Mouse (Mus musculus): ENCODE measurements at regions not wholly inside any gene's neighbourhood (a gene's known extent, or its start where the extent isn't known, plus 50 kb on each side); places are given as distances from the start of the nearest gene placed in this dataset.

DNA sequence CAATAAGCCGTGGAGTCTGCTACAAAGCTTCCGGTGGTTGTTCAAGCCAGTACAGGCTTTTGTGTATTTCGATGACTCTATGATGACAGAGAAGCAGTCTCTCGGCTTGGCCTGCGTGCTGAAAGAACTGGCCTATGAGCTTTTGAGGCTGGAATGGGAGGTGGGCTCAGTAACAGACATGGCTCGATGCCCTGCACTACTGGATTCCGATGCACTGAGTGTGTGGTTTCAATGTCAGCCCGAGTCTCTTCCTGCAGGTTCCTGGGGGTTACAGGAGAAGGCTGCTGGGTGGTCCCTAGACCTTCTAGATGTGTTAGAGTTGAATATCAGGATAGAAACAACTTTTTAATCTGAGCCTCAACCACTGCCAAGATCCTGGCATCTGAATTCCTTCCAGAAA is 53.2 kb downstream of the Gm815 start:
- Histone ChIP-seq H3K9me3 (no peaks in the 10 kb centered on the region), H3K27ac (no peak overlapping the region), H3K4me2 (no peak overlapping the region), H3K4me1 (no peaks in the 10 kb centered on the region), H3K27me3 (replicated peaks) (no peaks in the 10 kb centered on the region), H3K36me3 (no peaks in the 10 kb centered on the region), H3K4me3 (replicated peaks) (no peak overlapping the region), H3K9ac (no peak overlapping the region)
- no peak for ATAC-seq (ENCODE audit: insufficient read depth, low FRiP score, low read depth)
- 66% methylated on average over 8 of the region's 8 CpGs for WGBS

DNA sequence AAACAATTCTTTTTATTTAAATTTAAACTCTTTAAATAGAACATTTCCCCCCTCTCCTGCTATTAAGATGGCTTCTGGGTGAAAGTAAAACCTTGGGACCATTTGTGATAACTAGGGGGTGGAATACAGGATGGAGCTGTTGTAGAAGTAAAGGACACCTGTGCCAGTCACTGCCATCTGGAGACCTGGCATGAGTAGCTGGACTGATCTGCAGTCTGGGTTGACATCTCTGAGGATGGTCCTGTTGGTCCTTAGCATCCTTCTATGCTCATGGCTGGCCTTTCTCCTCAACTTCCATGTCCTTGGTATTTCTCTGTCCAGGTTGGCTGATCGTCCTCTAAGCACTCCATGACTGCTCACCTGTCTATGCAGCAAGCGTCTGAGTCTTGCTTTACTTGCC is 58.3 kb downstream of the Gm815 start:
- WGBS = 87% methylated on average over 2 of the region's 2 CpGs
- no peak overlapping the region for H3K27ac ChIP-seq
- H3K36me3 ChIP-seq = no peaks in the 10 kb centered on the region
- H3K4me2 ChIP-seq = no peak overlapping the region
- no peak overlapping the region for H3K4me3 ChIP-seq (replicated peaks)
- no peak for ATAC-seq (ENCODE audit: insufficient read depth, low FRiP score, low read depth)
- no peaks in the 10 kb centered on the region for H3K4me1 ChIP-seq
- no peaks in the 10 kb centered on the region for H3K27me3 ChIP-seq (replicated peaks)
- no peak overlapping the region for H3K9ac ChIP-seq
- no peaks in the 10 kb centered on the region for H3K9me3 ChIP-seq

DNA sequence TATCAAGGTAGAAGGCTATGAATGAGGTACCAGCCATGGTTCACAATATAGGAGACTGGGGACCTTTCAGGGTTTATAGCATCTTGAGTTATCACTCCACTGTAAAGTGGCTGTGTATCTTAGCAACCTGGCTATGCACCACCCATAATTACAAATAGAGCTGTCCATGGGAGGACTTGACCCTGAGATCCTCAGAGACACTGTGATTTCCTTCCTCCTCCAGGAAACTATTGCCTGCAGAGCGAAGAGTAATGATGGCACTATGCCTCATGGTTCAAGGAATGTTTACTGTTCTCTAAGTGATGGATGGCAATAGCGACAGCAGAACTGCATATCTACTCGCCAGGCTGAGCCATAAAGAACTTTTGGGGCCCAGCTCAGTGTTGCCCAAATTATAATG is 60.9 kb downstream of the Gm815 start:
- Histone ChIP-seq H3K36me3 (no peaks in the 10 kb centered on the region), H3K4me1 (no peaks in the 10 kb centered on the region), H3K4me2 (no peak overlapping the region), H3K27ac (no peak overlapping the region), H3K9me3 (no peaks in the 10 kb centered on the region), H3K27me3 (replicated peaks) (no peaks in the 10 kb centered on the region), H3K9ac (no peak overlapping the region), H3K4me3 (replicated peaks) (no peak overlapping the region)
- WGBS = 47% methylated on average over 3 of the region's 3 CpGs
- no peak for ATAC-seq (ENCODE audit: insufficient read depth, low FRiP score, low read depth)

DNA sequence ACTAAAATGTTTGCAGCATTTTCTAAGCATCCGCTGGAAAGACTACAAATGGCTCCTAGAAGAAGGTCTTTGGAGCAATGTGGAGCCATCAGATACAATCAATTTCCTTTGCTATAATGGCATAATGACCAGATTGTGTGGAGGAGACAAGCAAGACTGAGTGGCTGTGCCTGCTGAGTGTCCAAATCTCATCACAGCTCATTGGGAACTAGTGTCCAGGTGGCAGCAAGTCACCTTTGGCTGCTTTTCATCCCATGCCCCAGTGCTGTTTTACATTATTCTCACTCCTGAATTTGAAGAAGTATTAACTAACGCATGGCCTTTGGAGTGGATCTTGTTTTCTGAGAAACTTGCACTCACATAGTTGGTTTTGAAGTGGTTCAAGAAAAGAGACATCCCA is 62.8 kb downstream of the Gm815 start:
- no peak overlapping the region for H3K4me2 ChIP-seq
- no peak overlapping the region for H3K9ac ChIP-seq
- no peak overlapping the region for H3K4me3 ChIP-seq (replicated peaks)
- H3K27ac ChIP-seq = no peak overlapping the region
- H3K36me3 ChIP-seq = no peaks in the 10 kb centered on the region
- H3K9me3 ChIP-seq = no peaks in the 10 kb centered on the region
- ATAC-seq (ENCODE audit: insufficient read depth, low FRiP score, low read depth) = no peak
- no peaks in the 10 kb centered on the region for H3K27me3 ChIP-seq (replicated peaks)
- H3K4me1 ChIP-seq = no peaks in the 10 kb centered on the region
- 90% methylated on average over 2 of the region's 2 CpGs for WGBS

DNA sequence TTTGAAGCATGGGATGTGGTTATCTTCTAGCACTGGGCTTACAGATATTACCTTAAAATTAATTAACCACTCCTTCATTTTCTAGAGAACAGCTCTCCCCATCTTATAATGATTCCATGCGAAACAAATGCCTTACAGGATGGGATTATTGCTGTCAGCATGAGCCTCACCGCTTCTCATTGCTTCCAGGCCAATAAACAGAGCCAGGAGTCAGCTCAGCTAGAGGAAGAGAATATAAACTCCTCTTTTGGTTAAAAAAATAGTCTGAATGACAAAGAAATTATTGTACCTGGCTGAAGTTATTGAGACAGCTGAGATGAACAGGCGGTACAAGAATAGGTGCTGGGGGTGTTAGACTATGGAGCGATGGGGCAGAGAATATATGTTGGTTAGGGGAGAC is 63.5 kb downstream of the Gm815 start:
- Histone ChIP-seq H3K4me1 (no peaks in the 10 kb centered on the region), H3K9me3 (no peaks in the 10 kb centered on the region), H3K4me2 (no peak overlapping the region), H3K4me3 (replicated peaks) (no peak overlapping the region), H3K9ac (no peak overlapping the region), H3K27ac (no peak overlapping the region), H3K36me3 (no peaks in the 10 kb centered on the region), H3K27me3 (replicated peaks) (no peaks in the 10 kb centered on the region)
- 87% methylated on average over 4 of the region's 4 CpGs for WGBS
- no peak for ATAC-seq (ENCODE audit: insufficient read depth, low FRiP score, low read depth)

DNA sequence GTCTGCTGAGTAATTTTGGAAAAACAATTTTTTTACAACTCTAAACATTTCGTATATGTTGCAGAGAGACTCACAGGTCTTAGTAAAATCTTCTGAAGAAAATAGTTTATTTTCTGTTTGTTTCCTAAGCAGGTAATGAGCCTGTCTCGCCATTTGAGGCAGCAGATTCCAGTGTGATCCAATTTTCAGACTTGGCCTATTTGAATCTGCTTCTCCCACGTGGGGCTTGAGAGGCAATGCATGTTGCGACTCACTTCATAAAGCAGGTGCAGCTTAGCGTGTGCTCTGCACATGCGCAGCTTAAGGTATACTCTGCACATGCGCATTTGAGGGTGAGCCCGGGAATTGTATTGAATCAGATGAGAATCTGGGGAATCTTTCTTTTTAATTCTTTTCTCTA is 67.7 kb downstream of the Gm815 start:
- Histone ChIP-seq H3K4me2 (no peak overlapping the region), H3K36me3 (no peaks in the 10 kb centered on the region), H3K27me3 (replicated peaks) (no peaks in the 10 kb centered on the region), H3K4me1 (no peaks in the 10 kb centered on the region), H3K27ac (no peak overlapping the region), H3K4me3 (replicated peaks) (no peak overlapping the region), H3K9ac (no peak overlapping the region), H3K9me3 (no peaks in the 10 kb centered on the region)
- no peak for ATAC-seq (ENCODE audit: insufficient read depth, low FRiP score, low read depth)
- WGBS = 83% methylated on average over 8 of the region's 8 CpGs

DNA sequence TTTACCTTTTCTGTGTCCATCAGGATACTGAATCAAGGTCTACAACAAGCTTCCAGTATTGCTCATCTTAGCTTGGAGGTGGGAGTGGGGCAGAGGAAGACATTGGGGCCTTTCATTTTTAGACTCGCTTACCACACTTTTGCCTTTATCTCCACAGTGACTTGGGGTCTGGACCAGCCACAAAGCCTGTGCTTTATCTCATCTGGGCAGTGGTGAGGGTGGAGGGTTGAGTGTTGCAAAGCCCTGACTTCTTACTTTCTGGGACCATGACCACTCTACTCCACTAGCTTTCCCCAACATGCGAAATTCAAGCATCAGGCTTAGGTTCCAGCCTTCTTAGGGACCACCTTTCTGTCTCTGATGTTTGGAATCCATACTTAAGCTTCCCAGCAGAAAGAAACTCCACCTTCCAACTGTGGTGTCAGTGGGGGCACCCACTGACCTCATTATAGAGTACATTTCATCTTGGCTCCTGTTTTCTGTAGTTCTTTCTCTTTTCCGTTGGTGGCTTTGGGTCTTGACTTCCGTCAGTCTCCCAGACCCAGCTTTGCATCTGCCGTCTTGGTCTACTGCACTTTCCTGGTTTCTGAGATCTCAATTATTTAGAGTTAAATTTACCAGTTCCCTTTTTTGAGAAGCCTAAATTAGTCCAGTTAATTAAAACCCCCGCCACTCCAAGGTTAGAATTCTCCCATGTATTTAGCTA is 80.5 kb downstream of the Gm815 start:
- Histone ChIP-seq H3K4me2 (no peak overlapping the region), H3K36me3 (no peaks in the 10 kb centered on the region), H3K9me3 (no peaks in the 10 kb centered on the region), H3K27ac (no peak overlapping the region), H3K4me3 (replicated peaks) (no peak overlapping the region), H3K4me1 (no peaks in the 10 kb centered on the region), H3K9ac (no peak overlapping the region), H3K27me3 (replicated peaks) (no peaks in the 10 kb centered on the region)
- ATAC-seq (ENCODE audit: insufficient read depth, low FRiP score, low read depth) = no peak
- 86% methylated on average over 6 of the region's 6 CpGs for WGBS

DNA sequence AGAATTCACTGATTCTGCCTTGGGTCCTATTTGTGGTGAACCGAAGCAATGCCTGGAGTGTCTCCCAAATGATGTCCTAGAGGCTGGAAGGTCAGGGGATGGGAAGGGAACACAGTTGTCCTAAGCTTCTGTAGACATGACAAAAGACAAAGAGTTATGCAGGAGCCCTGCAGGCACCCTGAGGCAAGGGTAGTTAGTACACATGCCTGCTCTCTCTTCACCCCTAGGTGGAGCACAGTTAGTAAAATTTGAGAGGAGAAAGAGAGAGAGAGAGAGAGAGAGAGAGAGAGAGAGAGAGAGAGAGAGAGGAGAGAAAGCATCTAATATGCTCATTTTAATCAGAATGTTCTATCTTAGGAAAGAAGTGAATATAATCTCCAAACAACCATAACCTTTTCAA is 87.4 kb downstream of the Gm815 start:
- Histone ChIP-seq H3K9me3 (no peaks in the 10 kb centered on the region), H3K4me2 (no peak overlapping the region), H3K27me3 (replicated peaks) (no peaks in the 10 kb centered on the region), H3K27ac (no peak overlapping the region), H3K4me3 (replicated peaks) (no peak overlapping the region), H3K9ac (no peak overlapping the region), H3K4me1 (no peaks in the 10 kb centered on the region), H3K36me3 (no peaks in the 10 kb centered on the region)
- no peak for ATAC-seq (ENCODE audit: insufficient read depth, low FRiP score, low read depth)
- 86% methylated on average over 1 of the region's 1 CpGs for WGBS

DNA sequence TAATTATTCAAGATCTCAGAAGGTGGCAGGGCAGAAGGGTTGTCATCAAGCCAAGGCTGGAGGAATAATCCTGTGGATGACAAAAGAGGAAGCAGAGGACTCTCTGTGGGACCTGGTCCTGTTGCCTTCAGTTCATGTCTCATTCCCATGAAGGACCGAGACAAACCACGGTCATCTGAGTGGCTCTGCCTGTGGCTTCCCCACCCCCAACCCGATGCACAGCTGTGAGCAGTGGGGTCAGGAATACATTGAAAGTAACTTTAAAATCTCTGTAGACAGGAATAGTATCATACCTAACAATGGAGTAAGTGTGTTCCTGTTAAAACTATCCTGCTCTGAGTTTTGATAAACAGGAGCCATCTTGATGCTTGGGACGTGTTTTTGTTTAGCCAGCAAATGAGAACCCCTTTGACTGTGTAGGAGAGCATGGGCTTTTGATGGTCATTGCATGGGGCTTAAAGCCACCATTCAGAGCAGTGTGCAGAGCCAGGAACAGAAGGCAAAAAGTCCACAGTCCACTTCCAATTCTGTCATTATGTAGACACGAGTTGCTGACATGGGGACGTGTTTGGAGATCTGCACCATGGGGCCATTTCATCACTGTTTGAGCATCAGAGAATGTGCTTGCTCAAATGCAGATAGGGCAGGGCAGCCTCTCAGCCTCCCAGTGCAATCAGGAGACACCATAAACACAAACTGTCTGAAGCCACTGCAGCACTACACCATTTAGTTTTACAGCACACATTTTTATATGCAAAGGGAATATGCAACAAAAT is 88.3 kb downstream of the Gm815 start:
- no peak overlapping the region for H3K9ac ChIP-seq
- ATAC-seq (ENCODE audit: insufficient read depth, low FRiP score, low read depth) = no peak
- H3K9me3 ChIP-seq = no peaks in the 10 kb centered on the region
- no peak overlapping the region for H3K4me3 ChIP-seq (replicated peaks)
- no peak overlapping the region for H3K27ac ChIP-seq
- no peaks in the 10 kb centered on the region for H3K4me1 ChIP-seq
- no peaks in the 10 kb centered on the region for H3K36me3 ChIP-seq
- WGBS = 78% methylated on average over 6 of the region's 6 CpGs
- H3K27me3 ChIP-seq (replicated peaks) = no peaks in the 10 kb centered on the region
- no peak overlapping the region for H3K4me2 ChIP-seq

DNA sequence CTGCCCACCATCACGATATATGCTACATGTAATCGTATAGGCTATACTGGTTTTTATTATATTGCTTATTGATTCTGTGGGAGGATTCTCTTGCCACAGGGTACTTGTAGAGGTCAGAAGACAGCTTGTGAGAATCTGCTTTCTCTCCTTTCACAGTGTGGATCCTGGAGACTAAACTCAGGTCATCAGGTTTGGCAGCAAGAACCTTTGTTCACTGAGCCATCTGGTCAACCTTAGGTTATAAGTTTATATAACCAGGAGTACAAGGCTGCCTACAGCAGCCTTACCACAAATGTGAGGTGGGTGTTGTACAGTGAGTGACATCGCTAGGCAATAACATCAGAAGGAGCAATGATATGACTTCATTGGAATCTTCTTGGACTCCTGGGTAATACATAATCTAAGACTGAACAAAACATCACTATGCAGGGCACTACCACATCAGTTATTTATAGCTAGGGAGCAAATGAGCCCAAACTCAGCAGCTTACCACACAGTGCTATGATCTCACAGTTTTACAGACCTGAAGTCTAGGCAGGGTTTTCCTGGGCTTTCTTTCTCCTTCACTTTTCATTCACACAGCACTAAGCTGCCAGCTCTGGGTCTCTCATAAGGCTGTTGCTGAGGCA is 89.0 kb downstream of the Gm815 start:
- H3K36me3 ChIP-seq = no peaks in the 10 kb centered on the region
- H3K9me3 ChIP-seq = no peaks in the 10 kb centered on the region
- WGBS = 94% methylated on average over 3 of the region's 3 CpGs
- no peak overlapping the region for H3K27ac ChIP-seq
- no peak overlapping the region for H3K4me2 ChIP-seq
- no peak overlapping the region for H3K4me3 ChIP-seq (replicated peaks)
- H3K27me3 ChIP-seq (replicated peaks) = no peaks in the 10 kb centered on the region
- H3K9ac ChIP-seq = no peak overlapping the region
- no peak for ATAC-seq (ENCODE audit: insufficient read depth, low FRiP score, low read depth)
- no peaks in the 10 kb centered on the region for H3K4me1 ChIP-seq

DNA sequence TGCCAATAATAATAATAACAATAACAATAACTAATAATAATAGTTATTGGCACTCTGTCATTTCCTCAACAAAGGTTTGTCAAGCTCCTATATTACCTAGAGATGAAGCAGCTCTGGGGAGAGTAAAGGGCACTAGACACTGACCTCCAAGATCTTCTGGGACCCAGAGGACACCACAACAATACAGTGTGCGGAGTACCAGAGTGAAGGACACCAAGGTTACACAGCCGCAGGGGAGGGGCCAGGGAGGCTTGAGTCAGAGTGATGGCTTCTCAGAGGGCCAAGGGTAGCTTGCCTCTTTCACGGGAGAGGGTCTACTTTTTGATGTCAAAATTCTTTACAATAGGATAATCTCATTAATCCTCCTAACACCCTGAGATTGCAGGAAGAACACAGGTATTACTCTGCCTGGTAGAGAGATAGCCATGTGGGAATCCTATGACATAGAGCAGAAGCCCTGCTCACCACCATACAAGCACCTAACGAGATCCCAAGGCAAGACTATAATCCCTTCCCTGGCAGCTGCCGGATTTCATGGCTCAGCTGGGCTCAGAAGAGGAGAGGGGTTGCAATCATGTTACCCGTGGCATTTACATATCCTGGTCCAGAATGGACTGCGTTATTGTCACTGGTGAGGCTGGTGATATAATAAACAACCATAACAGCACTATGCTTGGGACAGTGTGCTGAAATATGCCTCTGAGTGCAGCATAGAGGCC is 91.1 kb downstream of the Gm815 start:
- no peak overlapping the region for H3K4me2 ChIP-seq
- H3K4me1 ChIP-seq = no peaks in the 10 kb centered on the region
- 68% methylated on average over 7 of the region's 7 CpGs for WGBS

More for the DNA sequence above, 91.1 kb downstream of the Gm815 start:
- no peak overlapping the region for H3K27ac ChIP-seq
- no peak overlapping the region for H3K9ac ChIP-seq
- H3K9me3 ChIP-seq = no peaks in the 10 kb centered on the region
- ATAC-seq (ENCODE audit: insufficient read depth, low FRiP score, low read depth) = no peak
- H3K27me3 ChIP-seq (replicated peaks) = no peaks in the 10 kb centered on the region
- H3K4me3 ChIP-seq (replicated peaks) = no peak overlapping the region
- H3K36me3 ChIP-seq = no peaks in the 10 kb centered on the region

Measured in stomach, embryonic 15.5 days (tissue).